Mouse (Mus musculus) liver, postnatal 0 days (tissue): ENCODE measurements around the gene Egr4.

Experiments
- CTCF ChIP-seq: sonication (generic); IDR thresholded peaks from 2 replicates; pipeline ENCODE4 v1.5.1; 2016; ENCODE audit warnings: antibody characterized with exemption, low read depth
- EP300 ChIP-seq: IDR thresholded peaks from 2 replicates; pipeline ENCODE4 v1.6.1; 2016; ENCODE audit warnings: antibody characterized with exemption, low read depth, mild to moderate bottlenecking

- TF ChIP-seq CTCF (peak; percentile 77), EP300 (no peak)
Measured at GRCm38 (mm10) chr6:85477366-85477917, 35.9 kb downstream of the Egr4 start.
